Mouse (Mus musculus) midbrain, embryonic 12.5 days (tissue): ENCODE results near the gene St3gal5. TPM values are rescaled to one million over a fixed set of nuclear protein-coding genes. Genes with fewer than 3 reads are reported as not detected.

ENCODE experiments used
- ATAC-seq: fragments of 200-750 bp; cut with Nextera tagmentation; 2 replicates; pipeline ENCODE4 v1.8.0; 2017; ENCODE audit warnings: low read depth, moderate TSS enrichment, moderate library complexity; ENCODE audit not compliant: low FRiP score
- H3K27ac ChIP-seq: fragments of 300-500 bp; sonication (generic); replicated peaks from 2 replicates; pipeline ENCODE4 v1.5.1; 2016; ENCODE audit warnings: mild to moderate bottlenecking
- H3K27me3 ChIP-seq: fragments of 300-500 bp; sonication (generic); 2 replicates; pipeline ENCODE4 v1.6.1; 2016; ENCODE audit warnings: mild to moderate bottlenecking
- H3K36me3 ChIP-seq: fragments of 300-500 bp; sonication (generic); 2 replicates; pipeline ENCODE4 v1.6.1; 2016
- H3K4me1 ChIP-seq: fragments of 300-500 bp; sonication (generic); 2 replicates; pipeline ENCODE4 v1.6.1; 2016
- H3K4me2 ChIP-seq: fragments of 300-500 bp; sonication (generic); replicated peaks from 2 replicates; pipeline ENCODE4 v1.6.1; 2016; ENCODE audit warnings: mild to moderate bottlenecking, moderate library complexity
- H3K4me3 ChIP-seq: fragments of 300-500 bp; sonication (generic); 2 replicates; pipeline ENCODE4 v1.5.1; 2016; ENCODE audit warnings: mild to moderate bottlenecking
- H3K9ac ChIP-seq: fragments of 300-500 bp; sonication (generic); replicated peaks from 2 replicates; pipeline ENCODE4 v1.6.1; 2016; ENCODE audit warnings: mild to moderate bottlenecking, moderate library complexity
- H3K9me3 ChIP-seq: fragments of 300-500 bp; sonication (generic); 2 replicates; pipeline ENCODE4 v1.6.1; 2016; ENCODE audit warnings: mild to moderate bottlenecking
- WGBS: fragments of 180-500 bp; shearing (Covaris S2); methylation state at CpG from one replicate; pipeline ENCODE4 v1.1.7; 2016; 5-methylcytosine and 5-hydroxymethylcytosine counted together
- polyA plus RNA-seq: library from polyadenylated mRNA; unstranded; fragments of >200 nt; fragmentation: Nextera tagmentation; extraction: Ambion mirVana; gene quantifications from 2 replicates; pipeline ENCODE4 v1.2.1, GENCODE M21; 2016

St3gal5 gene
- polyA plus RNA-seq, 1 experiment from 2014 or later = 41.5 TPM

GRCm38 (mm10) chr6:72071281-72071870 is 26.0 kb upstream of the St3gal5 start:
- no peaks in the 10 kb centered on the region for H3K36me3 ChIP-seq
- no peak for ATAC-seq
- 81% methylated on average over 5 of the region's 5 CpGs for WGBS
- H3K9me3 ChIP-seq = no peaks in the 10 kb centered on the region
- H3K4me2 ChIP-seq = no peak overlapping the region
- no peaks in the 10 kb centered on the region for H3K4me1 ChIP-seq
- no peak overlapping the region for H3K4me3 ChIP-seq
- no peak overlapping the region for H3K27ac ChIP-seq
- no peak overlapping the region for H3K9ac ChIP-seq
- no peaks in the 10 kb centered on the region for H3K27me3 ChIP-seq

- Histone ChIP-seq H3K4me3 (no peak overlapping the region), H3K27me3 (no peaks in the 10 kb centered on the region), H3K27ac (no peak overlapping the region), H3K4me2 (no peak overlapping the region), H3K9ac (no peak overlapping the region), H3K9me3 (no peaks in the 10 kb centered on the region), H3K4me1 (no peaks in the 10 kb centered on the region), H3K36me3 (no peaks in the 10 kb centered on the region)
- no peak for ATAC-seq
- 84% methylated on average over 4 of the region's 4 CpGs for WGBS
These were observed 23.6 kb upstream of the St3gal5 start for GRCm38 (mm10) chr6:72073781-72074180.

- 0 out of 2 replicates have a peak, but pooled peaks cover 3% of the 10 kb centered on the region for H3K9me3 ChIP-seq
These were observed 20.9 kb upstream of the St3gal5 start for GRCm38 (mm10) chr6:72076512-72076911.

GRCm38 (mm10) chr6:72078178-72078577 is 19.2 kb upstream of the St3gal5 start:
- Histone ChIP-seq H3K9ac (no peak overlapping the region), H3K4me3 (no peak overlapping the region), H3K4me2 (no peak overlapping the region), H3K36me3 (no peaks in the 10 kb centered on the region), H3K27ac (no peak overlapping the region), H3K4me1 (no peaks in the 10 kb centered on the region), H3K27me3 (no peaks in the 10 kb centered on the region), H3K9me3 (0 out of 2 replicates have a peak, but pooled peaks cover 3% of the 10 kb centered on the region)
- WGBS = 83% methylated on average over 5 of the region's 5 CpGs
- ATAC-seq = no peak

More at GRCm38 (mm10) chr6:72076512-72076911, 20.9 kb upstream of the St3gal5 start:
- Histone ChIP-seq H3K27ac (no peak overlapping the region), H3K4me1 (no peaks in the 10 kb centered on the region), H3K27me3 (no peaks in the 10 kb centered on the region), H3K36me3 (no peaks in the 10 kb centered on the region), H3K9ac (no peak overlapping the region), H3K4me3 (no peak overlapping the region), H3K4me2 (no peak overlapping the region)
- WGBS = 82% methylated on average over 9 of the region's 9 CpGs
- no peak for ATAC-seq

- no peak for ATAC-seq
- no peak overlapping the region for H3K4me3 ChIP-seq
- 91% methylated on average over 13 of the region's 13 CpGs for WGBS
- no peak overlapping the region for H3K27ac ChIP-seq
- 0 out of 2 replicates have a peak, but pooled peaks cover 3% of the 10 kb centered on the region for H3K9me3 ChIP-seq
- H3K4me1 ChIP-seq = no peaks in the 10 kb centered on the region
- no peak overlapping the region for H3K4me2 ChIP-seq
- no peak overlapping the region for H3K9ac ChIP-seq
- H3K27me3 ChIP-seq = no peaks in the 10 kb centered on the region
- no peaks in the 10 kb centered on the region for H3K36me3 ChIP-seq
These were observed 15.9 kb upstream of the St3gal5 start for GRCm38 (mm10) chr6:72081318-72082024.

GRCm38 (mm10) chr6:72087402-72087801 is 10.0 kb upstream of the St3gal5 start:
- H3K4me3 ChIP-seq = no peak overlapping the region
- no peaks in the 10 kb centered on the region for H3K27me3 ChIP-seq
- H3K4me1 ChIP-seq = no peaks in the 10 kb centered on the region
- no peak overlapping the region for H3K4me2 ChIP-seq
- WGBS = 90% methylated on average over 5 of the region's 5 CpGs
- no peak for ATAC-seq
- H3K9ac ChIP-seq = no peak overlapping the region
- H3K27ac ChIP-seq = no peak overlapping the region
- H3K9me3 ChIP-seq = no peaks in the 10 kb centered on the region
- no peaks in the 10 kb centered on the region for H3K36me3 ChIP-seq

- no peaks in the 10 kb centered on the region for H3K36me3 ChIP-seq
- H3K27ac ChIP-seq = no peak overlapping the region
- no peaks in the 10 kb centered on the region for H3K9me3 ChIP-seq
- H3K4me2 ChIP-seq = no peak overlapping the region
- no peaks in the 10 kb centered on the region for H3K4me1 ChIP-seq
- no peak overlapping the region for H3K9ac ChIP-seq
- H3K27me3 ChIP-seq = no peaks in the 10 kb centered on the region
- WGBS = 93% methylated on average over 5 of the region's 5 CpGs
- ATAC-seq = no peak
- no peak overlapping the region for H3K4me3 ChIP-seq
These were observed 7.5 kb upstream of the St3gal5 start for GRCm38 (mm10) chr6:72089865-72090264.

- ATAC-seq = no peak
- H3K4me2 ChIP-seq = no peak overlapping the region
- H3K27ac ChIP-seq = no peak overlapping the region
- WGBS = 45% methylated on average over 6 of the region's 6 CpGs
- H3K36me3 ChIP-seq = no peaks in the 10 kb centered on the region
- H3K27me3 ChIP-seq = no peaks in the 10 kb centered on the region
- H3K4me1 ChIP-seq = no peaks in the 10 kb centered on the region
- no peak overlapping the region for H3K4me3 ChIP-seq
- H3K9me3 ChIP-seq = no peaks in the 10 kb centered on the region
- no peak overlapping the region for H3K9ac ChIP-seq
These were observed 6.4 kb upstream of the St3gal5 start for GRCm38 (mm10) chr6:72091007-72091406.

- ATAC-seq = no peak
- peaks cover 10% of the 10 kb centered on the region for H3K4me1 ChIP-seq
- WGBS = 90% methylated on average over 1 of the region's 1 CpGs
- H3K36me3 ChIP-seq = no peaks in the 10 kb centered on the region
- H3K9me3 ChIP-seq = no peaks in the 10 kb centered on the region
- H3K27ac ChIP-seq = no peak overlapping the region
- H3K9ac ChIP-seq = no peak overlapping the region
- H3K27me3 ChIP-seq = no peaks in the 10 kb centered on the region
- H3K4me3 ChIP-seq = no peak overlapping the region
- H3K4me2 ChIP-seq = no peak overlapping the region
These were observed 4.3 kb upstream of the St3gal5 start for GRCm38 (mm10) chr6:72093121-72093520.

- Histone ChIP-seq H3K9ac (no peak overlapping the region), H3K27me3 (no peaks in the 10 kb centered on the region), H3K36me3 (no peaks in the 10 kb centered on the region), H3K9me3 (no peaks in the 10 kb centered on the region), H3K27ac (0 out of 2 replicates have a peak overlapping the region, but pooled peaks have one; percentile 12), H3K4me2 (peak overlapping the region; percentile 94; the same call in 1 of the 2 replicates), H3K4me3 (no peak overlapping the region), H3K4me1 (peaks cover 35% of the 10 kb centered on the region)
- no peak for ATAC-seq
- 82% methylated on average over 5 of the region's 5 CpGs for WGBS
These were observed 1.2 kb upstream of the St3gal5 start for GRCm38 (mm10) chr6:72096217-72096616.

GRCm38 (mm10) chr6:72096669-72097068 is 723 bp upstream of the St3gal5 start:
- H3K36me3 ChIP-seq = no peaks in the 10 kb centered on the region
- no peak for ATAC-seq
- H3K9ac ChIP-seq = peak overlapping the region; percentile 89; the same call in 1 of the 2 replicates
- H3K4me2 ChIP-seq = peak overlapping the region; percentile 94
- 58% methylated on average over 8 of the region's 8 CpGs for WGBS
- H3K27me3 ChIP-seq = no peaks in the 10 kb centered on the region
- peaks cover 37% of the 10 kb centered on the region for H3K4me1 ChIP-seq
- no peak overlapping the region for H3K27ac ChIP-seq
- peak overlapping the region; percentile 73 for H3K4me3 ChIP-seq
- no peaks in the 10 kb centered on the region for H3K9me3 ChIP-seq

- WGBS = 4% methylated on average over 15 of the region's 15 CpGs
- no peak; the same call in 1 of the 2 replicates for ATAC-seq
These were observed 746 bp downstream of the St3gal5 start for GRCm38 (mm10) chr6:72098021-72098655.

More at GRCm38 (mm10) chr6:72098021-72098655, 746 bp downstream of the St3gal5 start:
- Histone ChIP-seq H3K27ac (peak overlapping the region; percentile 85), H3K9me3 (no peaks in the 10 kb centered on the region), H3K4me3 (peak overlapping the region; percentile 73), H3K4me1 (peaks cover 37% of the 10 kb centered on the region), H3K27me3 (no peaks in the 10 kb centered on the region), H3K9ac (peak overlapping the region; percentile 89), H3K36me3 (no peaks in the 10 kb centered on the region), H3K4me2 (peak overlapping the region; percentile 94)
